14 mouse cellular contexts compared by ENCODE assay signal in genomic region chr16:20108961-20109360, GRCm38 (mm10). TPM values are rescaled to one million over a fixed set of nuclear protein-coding genes. Genes with fewer than 3 reads are reported as not detected.
DNase-seq lines count a peak whose midpoint lies in the region; ATAC-seq and TF ChIP-seq lines count a peak whose summit lies in the region.
"Had no signal": no experiment of that assay in that cellular context is flagged by ENCODE, and none has a peak within 500 bp of the region (broad histone marks: within the 10 kb centered on the region; RNA-seq: fewer than 3 reads in every experiment).

No protein-coding gene starts in this region.

- H3K36me3 ChIP-seq in midbrain, postnatal 0 days (ENCODE audit: insufficient read depth, low read length), result peaks cover 35% of the 10 kb centered on the region
- H3K36me3 ChIP-seq in midbrain, embryonic 16.5 days (ENCODE audit: control insufficient read depth, insufficient read depth, low read length), result peaks cover 41% of the 10 kb centered on the region

- WGBS in midbrain, postnatal 0 days, result 95% methylated on average over 6 of the region's 6 CpGs
- WGBS in midbrain, embryonic 16.5 days, result 95% methylated on average over 6 of the region's 6 CpGs

- no peaks in the 10 kb centered on the region for H3K4me1 ChIP-seq in midbrain, postnatal 0 days (ENCODE audit: insufficient read depth, low read length)
- H3K4me1 ChIP-seq in midbrain, embryonic 16.5 days (ENCODE audit: control insufficient read depth, insufficient read depth, low read length), result peaks cover 14% of the 10 kb centered on the region
- H3K4me1 ChIP-seq: heart, embryonic 13.5 days; hindbrain, embryonic 12.5 days had no signal

- ATAC-seq in CD4-positive, CD25-positive, alpha-beta regulatory T cell, adult 4 months, result no peak
- no peak for ATAC-seq in midbrain, postnatal 0 days (ENCODE audit: low FRiP score)
- no peak for ATAC-seq in midbrain, embryonic 16.5 days
- peak; percentile 19; the same call in 1 of the 2 replicates for ATAC-seq in neutrophil, adult 5-6 weeks (ENCODE audit: extremely low read depth, insufficient number of reproducible peaks, low FRiP score, poor library complexity, severe bottlenecking)

- peak; percentile 18 for DNase-seq in CD4-positive, CD25-positive, alpha-beta regulatory T cell, adult 2 months (ENCODE audit: low read depth, low spot score)
- no peak for DNase-seq in layer of hippocampus, adult 2 months (ENCODE audit: low spot score in 2 of 2)
- no peak for DNase-seq in layer of hippocampus, postnatal 14 days (ENCODE audit: low spot score in 2 of 2)
- no peak for DNase-seq in midbrain, postnatal 0 days (ENCODE audit: low spot score)
- DNase-seq in adrenal gland, postnatal 4 days (ENCODE audit: low spot score in 2 of 2), result no peak
- DNase-seq: adrenal gland, postnatal 36 days; cerebellum, adult 11-12 months; kidney, postnatal 10 days; right cerebral cortex, postnatal 4 days had no signal

- no peak overlapping the region for H3K27ac ChIP-seq in layer of hippocampus, adult 2 months
- no peak overlapping the region for H3K27ac ChIP-seq in midbrain, postnatal 0 days (ENCODE audit: low read depth, low read length)
- no peak overlapping the region for H3K27ac ChIP-seq in midbrain, embryonic 16.5 days (ENCODE audit: low read length)
- H3K27ac ChIP-seq: heart, embryonic 13.5 days; hindbrain, embryonic 12.5 days had no signal

- H3K4me3 ChIP-seq in layer of hippocampus, adult 2 months, result no peak overlapping the region
- H3K4me3 ChIP-seq in midbrain, postnatal 0 days (ENCODE audit: low read depth, low read length), result no peak overlapping the region
- H3K4me3 ChIP-seq in midbrain, embryonic 16.5 days (ENCODE audit: low read depth, low read length), result no peak overlapping the region
- H3K4me3 ChIP-seq: heart, embryonic 13.5 days; hindbrain, embryonic 12.5 days had no signal

- peak; percentile 48 for TF ChIP-seq CTCF in layer of hippocampus, adult 2 months (conservative IDR thresholded peaks at IDR 0.05)
- TF ChIP-seq CTCF in midbrain, postnatal 0 days (IDR thresholded peaks at IDR 0.05), result peak; percentile 30

- H3K9ac ChIP-seq in midbrain, postnatal 0 days (replicated peaks; ENCODE audit: low read length, poor library complexity, severe bottlenecking), result no peak overlapping the region
- H3K9ac ChIP-seq in midbrain, embryonic 16.5 days (ENCODE audit: low read depth, low read length), result no peak overlapping the region
- H3K9ac ChIP-seq: heart, embryonic 13.5 days; hindbrain, embryonic 12.5 days had no signal

- H3K27me3 ChIP-seq in midbrain, postnatal 0 days (ENCODE audit: insufficient read depth, low read length), result no peaks in the 10 kb centered on the region
- no peaks in the 10 kb centered on the region for H3K27me3 ChIP-seq in midbrain, embryonic 16.5 days (ENCODE audit: control insufficient read depth, insufficient read depth, low read depth, low read length)
- H3K27me3 ChIP-seq: heart, embryonic 13.5 days; hindbrain, embryonic 12.5 days had no signal

- H3K9me3 ChIP-seq in midbrain, postnatal 0 days (ENCODE audit: low read length), result no peaks in the 10 kb centered on the region
- H3K9me3 ChIP-seq in midbrain, embryonic 16.5 days (replicated peaks; ENCODE audit: control insufficient read depth, low read length, poor library complexity, severe bottlenecking), result no peaks in the 10 kb centered on the region; the same call in 1 of the 2 replicates

- no peak overlapping the region for H3K4me2 ChIP-seq in midbrain, postnatal 0 days (ENCODE audit: low read depth, low read length, poor library complexity, severe bottlenecking)
- no peak overlapping the region for H3K4me2 ChIP-seq in midbrain, embryonic 16.5 days (ENCODE audit: low read length)
- H3K4me2 ChIP-seq: heart, embryonic 13.5 days; hindbrain, embryonic 12.5 days had no signal

RNA-seq across cellular contexts. Expression of gene Klhl24, which starts 11.6 kb away (rescaled TPM):
- polyA plus RNA-seq in CD4-positive, CD25-positive, alpha-beta regulatory T cell, adult 4 months (2017; shearing (Covaris generic)), result 10 to 100 TPM; 34.5 to 39.6 TPM
- 10 to 100 TPM; 72.4 to 89.3 TPM for total RNA-seq in layer of hippocampus, adult 2 months (2021)
- 10 to 100 TPM; 83.4 to 87.2 TPM for total RNA-seq in layer of hippocampus, postnatal 14 days (2021)
- 78.2 and 98.1 TPM in 2 replicates for total RNA-seq in midbrain, postnatal 0 days (2014; rRNA removed)
- polyA plus RNA-seq in midbrain, postnatal 0 days (2015; fragmentation: Nextera tagmentation; extraction: Ambion mirVana), result 31.1 and 36.3 TPM in 2 replicates
- polyA plus RNA-seq in midbrain, embryonic 16.5 days (2015; fragmentation: Nextera tagmentation; extraction: Ambion mirVana), result 48.3 and 55.1 TPM in 2 replicates
- total RNA-seq in neutrophil, adult 5-6 weeks (2017), result 242 and 277 TPM in 2 replicates
- 100 to 1,000 TPM in 1 of 2 experiments, 10 to 100 TPM in 1; 92.6 to 102 TPM for total RNA-seq in adrenal gland, postnatal 4 days (2021)

RNA-seq across cellular contexts. Expression of gene Yeats2, which starts 31.9 kb away (rescaled TPM):
- polyA plus RNA-seq in CD4-positive, CD25-positive, alpha-beta regulatory T cell, adult 4 months (2017; shearing (Covaris generic)), result 1 to 10 TPM; 6.0 to 8.4 TPM
- total RNA-seq in layer of hippocampus, adult 2 months (2021), result 10 to 100 TPM; 38.7 to 42.3 TPM
- 10 to 100 TPM; 42.4 to 44.2 TPM for total RNA-seq in layer of hippocampus, postnatal 14 days (2021)
- 43.0 and 43.2 TPM in 2 replicates for total RNA-seq in midbrain, postnatal 0 days (2014; rRNA removed)
- polyA plus RNA-seq in midbrain, postnatal 0 days (2015; fragmentation: Nextera tagmentation; extraction: Ambion mirVana), result 9.9 and 11.3 TPM in 2 replicates
- polyA plus RNA-seq in midbrain, embryonic 16.5 days (2015; fragmentation: Nextera tagmentation; extraction: Ambion mirVana), result 18.6 and 21.8 TPM in 2 replicates
- total RNA-seq in neutrophil, adult 5-6 weeks (2017), result 21.0 and 21.1 TPM in 2 replicates
- 10 to 100 TPM; 55.6 to 66.3 TPM for total RNA-seq in adrenal gland, postnatal 4 days (2021)
